Mouse (Mus musculus) mature B cell (primary cell): ENCODE data around the gene Plscr5.

ENCODE experiments used
- in situ Hi-C: fragments of 300-500 bp; cut with MboI; formaldehyde crosslinking; loops from 2 replicates; pipeline ENCODE4 v1.14.3; 2019

Plscr5 gene

GRCm38 (mm10) chr9:92226795-92227194 lies 34.1 kb downstream of the Plscr5 start:
- in situ Hi-C loops, result no loop called here

- in situ Hi-C loops, result no loop called here
Measured at GRCm38 (mm10) chr9:92228867-92229832, 36.4 kb downstream of the Plscr5 start.

GRCm38 (mm10) chr9:92229833-92230205 lies 37.1 kb downstream of the Plscr5 start:
- in situ Hi-C loops, result no loop called here

- in situ Hi-C loops, result no loop called here
Measured at GRCm38 (mm10) chr9:92234901-92235458, 42.2 kb downstream of the Plscr5 start.

- in situ Hi-C loops, result no loop called here
Measured at GRCm38 (mm10) chr9:92248773-92249446, 56.2 kb downstream of the Plscr5 start.

- in situ Hi-C loops, result no loop called here
Measured at GRCm38 (mm10) chr9:92249447-92249852, 56.7 kb downstream of the Plscr5 start, which contains the start of gene Plscr1. Gene Plscr1 (plus strand): TSS chr9:92249750.

GRCm38 (mm10) chr9:92249987-92250772 lies 57.4 kb downstream of the Plscr5 start:
- in situ Hi-C loops, result no loop called here

- in situ Hi-C loops, result no loop called here
Measured at GRCm38 (mm10) chr9:92252718-92253117, 60.0 kb downstream of the Plscr5 start.

- in situ Hi-C loops, result no loop called here
Measured at GRCm38 (mm10) chr9:92253585-92254321, 61.0 kb downstream of the Plscr5 start.
